Mouse (Mus musculus): ENCODE results near the gene Xrcc3. TPM values are rescaled to one million over a fixed set of nuclear protein-coding genes. Genes with fewer than 3 reads are reported as not detected.

Gene Xrcc3
- polyA plus RNA-seq, 1 experiment: 8.4 TPM

DNA sequence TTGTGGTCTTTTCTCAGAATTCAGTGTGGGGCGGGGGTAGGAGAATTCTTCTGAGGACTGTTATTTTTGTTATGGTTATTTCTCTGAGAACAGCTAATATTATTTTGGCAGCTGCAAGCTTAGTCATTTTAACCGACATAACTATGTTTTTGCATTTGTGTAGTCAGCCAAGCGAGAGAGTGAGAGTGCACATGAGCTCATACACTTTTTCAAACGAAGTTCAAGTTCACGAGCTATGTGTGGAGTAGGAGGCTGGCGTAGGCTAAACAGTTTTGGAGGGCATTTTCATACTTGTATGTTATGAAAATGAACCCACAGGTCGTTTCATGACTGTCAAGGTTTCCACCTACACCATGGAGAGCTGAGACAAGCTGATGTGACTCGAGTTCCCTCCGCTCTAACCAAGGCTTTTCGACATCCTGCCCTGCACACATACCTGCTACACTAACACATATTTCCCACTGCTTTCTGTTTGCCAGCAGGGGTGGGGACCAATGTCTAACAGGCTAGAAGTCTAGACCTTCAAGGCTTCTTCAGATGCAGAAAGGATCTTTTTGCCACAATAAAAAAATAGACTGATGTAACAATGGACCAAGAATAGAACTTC, 45.2 kb downstream of the Xrcc3 start:
- no peak for TF ChIP-seq GATA1 (IDR thresholded peaks at IDR 0.05; ENCODE audit: low read length)

DNA sequence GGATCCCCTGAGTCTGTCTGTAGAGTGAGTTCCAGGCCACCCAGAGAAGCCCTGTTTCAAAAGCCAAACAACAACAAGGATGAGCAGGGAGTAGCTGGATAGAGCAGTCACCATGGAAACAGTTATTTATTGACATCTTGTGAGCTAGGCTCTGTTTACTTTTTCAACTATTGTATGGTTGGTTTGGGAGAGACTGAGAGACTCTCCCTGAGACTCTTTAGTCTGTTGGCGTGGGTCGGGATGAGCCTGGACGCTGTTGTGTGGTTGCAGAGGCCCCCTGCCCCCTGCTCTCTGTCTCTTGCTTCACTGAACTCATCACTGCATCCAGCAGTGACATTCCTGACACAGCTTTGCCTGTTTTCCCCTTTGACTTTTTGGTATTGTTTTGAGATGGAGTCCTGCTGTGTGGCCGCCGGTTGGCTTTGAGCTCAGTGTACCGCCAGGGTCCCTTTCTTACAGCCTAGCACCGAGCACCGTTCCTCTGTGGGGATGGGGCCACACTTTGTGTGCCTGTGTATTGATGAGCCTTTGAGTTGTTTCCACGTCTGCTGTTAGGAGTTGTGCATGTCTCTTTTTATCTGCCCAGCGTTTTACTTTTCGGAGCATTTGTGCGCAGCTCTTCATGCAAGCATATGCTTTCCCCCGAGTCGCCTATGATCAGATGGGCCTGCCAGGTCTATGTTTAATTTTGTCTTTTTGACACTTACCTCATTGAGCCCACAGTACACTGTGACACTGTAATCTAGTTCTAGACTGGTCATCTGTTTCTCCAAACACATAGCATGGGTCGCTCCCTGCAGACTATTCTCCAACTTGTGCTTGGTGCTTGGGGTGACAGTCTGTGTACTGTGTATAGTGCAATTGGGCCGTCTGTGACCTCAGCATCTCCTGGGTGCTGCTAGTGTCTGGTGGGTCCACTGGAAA, 47.1 kb downstream of the Xrcc3 start:
- TF ChIP-seq GATA1 (IDR thresholded peaks at IDR 0.05; ENCODE audit: low read length): no peak

DNA sequence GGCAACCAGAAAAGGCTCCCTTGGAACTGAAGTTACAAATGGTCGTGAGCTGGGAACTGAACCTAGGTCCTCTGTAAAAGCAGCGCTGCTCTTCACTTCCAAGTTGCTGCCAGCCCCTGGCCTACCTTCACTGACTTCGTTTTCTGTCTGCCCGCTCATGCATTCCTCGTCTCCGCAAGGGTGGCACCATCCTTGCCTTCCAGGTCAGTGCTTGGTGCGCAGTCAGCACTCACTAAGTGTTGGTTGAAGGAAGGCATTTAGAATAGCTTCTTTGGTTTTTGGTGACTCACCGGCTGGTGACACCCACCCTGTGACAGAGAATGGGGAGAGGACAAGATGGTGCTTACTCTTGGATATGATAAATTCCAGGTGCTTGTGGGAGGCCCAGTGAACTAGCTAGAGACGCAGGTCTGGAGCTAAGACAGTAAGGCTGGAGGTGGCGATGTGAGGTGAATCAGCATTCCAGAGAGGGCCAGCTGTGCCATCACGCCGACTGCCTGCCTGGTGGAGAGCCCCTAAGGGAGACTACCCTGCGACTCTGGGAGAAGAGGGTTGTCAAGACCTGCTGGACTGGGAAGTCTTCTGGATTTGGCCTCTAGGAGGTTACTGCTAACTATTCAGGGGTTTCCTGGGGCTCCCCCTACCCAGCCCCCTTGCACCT, 50.9 kb downstream of the Xrcc3 start:
- no peak for TF ChIP-seq GATA1 (IDR thresholded peaks at IDR 0.05; ENCODE audit: low read length)

DNA sequence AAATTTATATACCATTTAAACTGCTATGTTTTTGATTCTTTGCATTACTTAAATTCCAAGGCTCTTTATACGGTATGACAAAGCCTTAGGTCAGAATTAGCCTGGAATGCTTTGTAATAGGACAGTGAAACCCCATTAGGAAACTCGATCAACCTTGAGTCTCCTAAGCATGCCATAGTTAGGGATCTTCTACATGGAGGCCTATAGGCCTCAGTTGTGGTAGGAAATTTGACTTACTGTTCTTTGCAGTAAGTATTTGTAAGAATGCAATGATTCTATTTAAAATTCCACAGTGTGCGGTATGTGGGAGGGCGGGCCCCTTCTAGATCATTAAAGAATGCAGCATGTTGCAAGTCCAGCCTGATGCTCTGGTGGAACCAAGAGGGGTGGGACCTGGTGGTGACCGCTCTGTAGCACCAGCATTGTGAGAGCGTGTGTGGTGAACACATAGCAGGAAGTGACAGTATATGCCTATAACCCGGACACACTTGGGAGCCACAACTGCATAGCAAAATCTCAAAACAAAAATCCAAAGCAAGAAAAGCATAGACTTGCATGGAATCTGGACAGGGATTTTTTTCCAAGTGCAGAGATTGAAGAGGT, 53.3 kb downstream of the Xrcc3 start:
- TF ChIP-seq GATA1 (IDR thresholded peaks at IDR 0.05; ENCODE audit: low read length): no peak

DNA sequence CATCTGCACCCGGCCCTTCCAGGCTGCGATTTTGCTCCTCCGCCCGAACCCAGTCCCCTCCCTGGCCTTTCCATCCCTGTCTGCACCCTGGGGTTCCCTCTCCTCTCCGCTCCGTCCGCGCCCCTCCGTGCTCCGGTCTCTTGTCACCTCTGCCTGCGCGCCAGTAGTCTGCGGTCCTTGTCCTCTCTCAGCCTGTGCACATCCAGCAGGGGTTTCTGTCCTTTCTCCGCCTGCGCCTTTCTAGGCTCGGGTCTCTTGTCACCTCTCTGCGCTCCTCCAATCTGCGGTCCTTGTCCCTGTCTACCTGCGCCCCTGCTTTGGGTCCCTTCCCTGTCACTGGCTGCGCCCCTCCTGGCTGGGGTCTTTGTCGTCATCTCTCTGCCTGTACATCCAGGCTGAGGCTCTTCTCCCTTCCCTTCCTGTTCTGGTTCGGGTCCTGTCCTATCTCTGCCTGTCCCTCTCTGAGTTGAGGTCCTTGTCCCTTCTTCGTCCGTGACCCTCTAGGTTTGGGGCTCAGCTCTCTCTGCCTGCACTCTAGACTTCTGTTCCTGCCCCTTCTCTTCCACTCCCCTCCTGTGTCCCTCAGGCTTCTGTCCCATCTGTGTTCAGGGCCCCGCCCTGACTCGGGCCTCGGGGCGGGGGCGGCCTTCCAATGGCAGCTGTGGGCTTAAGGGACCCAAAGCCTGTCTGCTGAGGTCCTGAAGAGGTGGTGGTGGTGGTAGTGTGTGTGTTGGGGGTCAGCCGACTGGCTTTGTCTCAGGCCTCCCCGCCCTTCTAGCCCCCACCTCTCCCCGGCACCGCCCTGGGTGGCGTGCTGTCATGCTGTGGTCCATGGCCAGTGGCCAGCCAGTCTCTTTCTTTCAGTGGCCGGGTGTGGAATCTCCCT, 54.3 kb downstream of the Xrcc3 start:
- no peak for TF ChIP-seq GATA1 (IDR thresholded peaks at IDR 0.05; ENCODE audit: low read length)

DNA sequence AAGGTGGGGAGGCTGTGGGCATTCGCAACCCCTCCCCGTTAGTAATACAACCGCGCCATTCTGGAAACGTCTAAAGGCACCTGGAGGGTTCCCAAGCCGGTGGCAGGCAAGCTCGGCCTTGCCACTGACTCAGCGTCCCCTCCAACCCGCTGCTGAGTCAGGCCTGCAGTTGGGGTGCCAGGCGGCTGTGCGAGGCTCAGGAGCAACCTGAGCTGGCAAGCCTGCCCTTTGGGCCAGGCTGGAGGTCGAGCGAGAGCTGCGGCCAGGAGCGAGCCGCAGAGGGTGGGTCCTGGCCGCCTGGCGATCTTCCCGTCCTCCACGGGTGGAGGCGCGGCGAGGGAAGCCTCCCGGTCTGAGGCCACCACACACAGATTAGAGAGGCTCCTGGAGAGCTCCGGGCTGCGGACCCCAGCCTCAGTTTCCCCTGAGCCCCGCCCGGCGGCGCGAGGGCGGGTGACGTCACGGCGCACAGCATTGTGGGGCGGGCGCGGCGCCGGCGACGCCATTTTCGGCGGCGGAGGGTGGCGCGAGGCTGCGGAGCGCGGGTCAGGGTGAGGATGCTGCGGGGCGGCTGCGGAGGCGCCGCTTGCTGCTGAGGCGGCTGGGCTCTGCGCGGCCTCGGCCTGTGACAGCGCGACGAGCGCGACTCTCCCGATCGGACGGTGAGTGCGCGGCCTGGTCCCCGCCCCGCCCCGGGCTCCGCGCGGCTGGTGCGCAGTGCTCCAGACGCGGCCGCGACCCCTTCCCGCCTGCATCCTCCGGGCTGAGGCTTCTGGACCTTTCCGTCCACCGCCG, 55.1 kb downstream of the Xrcc3 start, which contains the start of gene Klc1:
TSS of gene Klc1 (plus strand) at position 469 of the 795 bp plus-strand sequence.
- TF ChIP-seq GATA1 (IDR thresholded peaks at IDR 0.05; ENCODE audit: low read length): no peak

DNA sequence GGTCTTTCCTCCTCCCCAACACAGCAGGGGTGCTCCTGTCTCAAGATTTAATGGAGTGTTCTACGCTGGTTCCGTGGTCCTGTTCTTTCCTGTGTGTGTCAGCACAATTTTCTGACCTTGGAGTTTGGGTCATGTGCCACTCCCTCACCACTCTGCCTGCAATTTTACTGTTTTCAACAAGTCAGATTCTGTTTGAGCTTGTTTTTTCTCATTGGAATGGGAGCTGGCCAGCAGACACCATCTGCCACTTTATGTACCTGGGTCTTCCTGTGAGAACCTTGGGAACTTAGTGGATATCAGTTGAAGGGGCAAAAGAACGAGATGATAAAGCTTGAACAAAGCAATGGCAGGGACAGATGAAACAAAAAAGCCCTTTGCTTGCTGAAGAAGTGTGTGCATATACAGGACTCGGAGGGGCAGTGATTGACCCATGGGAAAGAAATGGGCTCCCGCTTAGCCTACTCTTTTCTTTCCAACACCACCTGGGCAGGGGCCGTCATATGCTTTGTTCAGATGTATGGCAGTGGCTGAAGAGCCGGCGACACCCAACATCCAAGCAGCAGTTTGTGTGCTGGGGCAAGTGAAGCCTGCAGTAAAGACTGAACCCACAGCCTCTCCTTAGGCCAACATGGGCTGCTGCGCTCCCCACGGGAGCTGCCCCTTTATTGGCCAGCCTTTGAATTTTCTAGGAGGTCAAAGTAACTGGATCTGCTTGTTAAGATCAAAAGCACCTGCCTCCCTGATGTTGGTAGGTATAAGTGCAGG, 55.9 kb downstream of the Xrcc3 start:
- no peak for TF ChIP-seq GATA1 (IDR thresholded peaks at IDR 0.05; ENCODE audit: low read length)

DNA sequence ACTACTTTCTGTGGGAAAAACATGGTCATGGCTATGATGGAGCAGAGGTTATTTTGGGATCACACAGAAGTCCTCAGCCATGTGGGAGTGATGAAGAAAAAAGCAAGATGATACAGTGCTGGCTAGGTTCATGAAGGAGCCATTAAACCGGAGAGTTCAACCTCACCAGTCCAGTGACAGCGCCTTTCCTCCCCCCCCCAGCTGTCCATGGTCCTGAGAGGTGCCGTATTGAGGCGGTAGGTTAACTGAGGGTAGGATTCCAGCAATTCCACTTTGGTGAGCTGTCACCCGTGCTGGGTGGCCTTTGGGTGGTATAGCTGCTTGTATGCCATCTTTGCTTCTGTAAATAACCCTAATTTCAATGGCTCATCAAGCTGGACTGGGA, 57.0 kb downstream of the Xrcc3 start:
- no peak for TF ChIP-seq GATA1 (IDR thresholded peaks at IDR 0.05; ENCODE audit: low read length)

DNA sequence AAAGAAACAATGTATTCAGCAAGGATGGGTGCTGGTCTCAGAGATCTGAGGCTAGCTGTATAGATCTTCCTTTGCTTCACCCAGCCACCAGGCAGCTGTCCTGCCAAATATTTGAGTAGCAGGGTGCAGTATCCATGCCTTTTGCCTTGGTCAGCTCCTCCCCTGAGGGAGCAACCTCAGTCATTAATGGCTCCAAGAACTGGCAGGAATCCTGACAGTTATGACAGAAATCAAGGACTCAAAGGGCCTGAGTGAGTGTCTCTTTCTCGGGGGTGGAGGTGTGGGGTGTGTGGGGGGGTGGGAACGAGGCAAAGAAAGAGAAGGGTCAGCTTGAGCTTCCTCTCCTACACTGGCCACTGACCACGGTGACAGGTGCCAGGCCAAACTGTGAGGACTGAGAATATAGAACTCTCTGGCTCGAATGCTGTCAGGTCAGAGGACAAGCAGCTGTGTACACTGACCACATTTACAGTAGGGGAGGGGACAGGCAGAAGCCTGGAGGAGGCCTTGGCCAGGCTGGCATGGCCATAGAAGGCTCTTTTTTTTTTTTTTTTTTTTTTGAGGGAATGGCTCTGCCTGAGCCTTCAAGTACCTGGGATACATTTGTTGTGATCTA, 57.5 kb downstream of the Xrcc3 start:
- no peak for TF ChIP-seq GATA1 (IDR thresholded peaks at IDR 0.05; ENCODE audit: low read length)

DNA sequence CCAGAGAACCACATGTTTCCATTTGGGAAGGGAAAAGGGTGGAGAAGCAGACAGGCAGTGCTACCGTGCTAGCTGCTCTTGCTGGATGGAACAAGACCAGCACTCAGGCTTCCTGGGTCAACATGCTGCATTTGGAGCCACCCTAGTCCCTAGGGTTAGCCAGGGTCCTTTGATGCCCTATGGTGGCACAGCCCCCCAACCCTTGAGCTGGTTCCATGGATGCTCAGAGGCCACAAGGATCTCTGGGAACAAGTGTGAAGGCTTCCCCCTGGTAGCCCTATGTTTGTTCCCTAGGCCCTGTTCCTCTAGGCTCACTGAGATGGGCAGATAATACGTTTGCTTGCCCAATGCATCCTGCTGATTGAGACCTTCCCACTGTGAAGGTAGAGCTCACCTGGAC, 58.4 kb downstream of the Xrcc3 start:
- TF ChIP-seq GATA1 (IDR thresholded peaks at IDR 0.05; ENCODE audit: low read length): no peak

DNA sequence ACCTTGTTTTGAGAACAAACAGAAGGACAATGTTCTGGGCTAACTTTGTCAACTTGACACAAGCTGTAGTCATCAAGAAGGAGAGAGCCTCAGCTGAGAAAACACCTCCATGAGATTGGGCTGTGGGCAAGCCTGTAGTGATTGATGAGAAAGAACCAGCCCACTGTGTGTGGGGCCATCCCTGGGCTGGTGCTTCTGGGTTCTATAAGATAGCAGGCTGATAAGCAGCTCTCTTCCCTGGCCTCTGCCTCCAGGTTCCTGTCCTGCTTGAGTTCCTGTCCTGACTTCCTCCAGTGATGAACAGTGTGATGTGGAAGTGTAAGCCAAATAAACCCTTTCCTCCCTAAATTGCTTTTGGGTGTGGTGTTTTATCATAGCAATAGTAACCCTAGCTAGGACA, 59.0 kb downstream of the Xrcc3 start:
- no peak for TF ChIP-seq GATA1 (IDR thresholded peaks at IDR 0.05; ENCODE audit: low read length)

DNA sequence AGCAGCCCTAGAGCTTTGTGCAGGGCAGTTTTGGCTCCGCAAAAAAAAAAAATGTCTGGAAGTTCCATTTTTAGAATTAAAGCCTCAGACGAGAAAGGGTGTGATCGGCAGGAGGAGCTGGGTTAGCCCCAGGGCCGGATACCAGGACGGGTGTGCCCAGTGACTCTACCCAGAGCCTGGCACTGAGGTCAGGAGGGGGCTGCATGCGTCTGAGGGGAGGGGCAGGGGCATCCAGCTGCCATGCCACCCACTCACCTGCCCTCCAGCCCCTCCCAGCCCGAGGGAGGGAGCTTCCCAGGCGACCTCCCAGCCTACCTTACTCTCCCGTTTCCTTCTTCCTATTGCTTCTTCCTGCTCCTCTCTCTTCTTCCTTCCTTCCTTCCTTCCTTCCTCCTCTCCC, 60.3 kb downstream of the Xrcc3 start:
- no peak for TF ChIP-seq GATA1 (IDR thresholded peaks at IDR 0.05; ENCODE audit: low read length)

Other genes starting within 250 kb of the Xrcc3 start
- gene Mark3, start 239.3 kb downstream of the Xrcc3 start, polyA plus RNA-seq (2012): 22.2 and 22.6 TPM in 2 replicates
- gene Ckb, start 141.5 kb downstream of the Xrcc3 start, polyA plus RNA-seq (2012): not detected in 2 replicates
- gene Trmt61a, start 135.8 kb downstream of the Xrcc3 start, polyA plus RNA-seq (2012): 37.8 and 43.0 TPM in 2 replicates
- 15.3 and 19.4 TPM in 2 replicates for gene Bag5, start 100.6 kb downstream of the Xrcc3 start, polyA plus RNA-seq (2012)
- gene Apopt1, start 100.6 kb downstream of the Xrcc3 start, polyA plus RNA-seq (2012): 245 and 363 TPM in 2 replicates
- 47.5 and 47.6 TPM in 2 replicates for gene Klc1, start 55.0 kb downstream of the Xrcc3 start, polyA plus RNA-seq (2012)
- gene Zfyve21, start 297 bp upstream of the Xrcc3 start, polyA plus RNA-seq (2012): 11.6 and 11.8 TPM in 2 replicates
- 20.6 and 21.5 TPM in 2 replicates for gene Ppp1r13b, start 94.2 kb upstream of the Xrcc3 start, polyA plus RNA-seq (2012)
- gene Atp5mpl, start 153.1 kb upstream of the Xrcc3 start, polyA plus RNA-seq (2012): 15.0 and 21.8 TPM in 2 replicates
- gene Tdrd9, start 157.7 kb upstream of the Xrcc3 start, polyA plus RNA-seq (2012): not detected in 2 replicates
- not detected in 2 replicates for gene Rd3l, start 167.4 kb upstream of the Xrcc3 start, polyA plus RNA-seq (2012)